Mouse (Mus musculus) left cerebral cortex, postnatal 25 days (tissue): ENCODE data around the gene Gm49396. TPM values are rescaled to one million over a fixed set of nuclear protein-coding genes. Genes with fewer than 3 reads are reported as not detected.
A peak's percentile ranks its signal among the peaks of the same experiment; 100 is the strongest.

Experiments used
- DNase-seq, 2 experiments: peaks; one replicate each; pipeline ENCODE4 v3.0.0; 2022; ENCODE audit warnings: low spot score in 2 of 2, mixed read lengths in 1 of 2
- intact Hi-C: fragments of 180-260 bp; cut with DNase I; formaldehyde crosslinking; loops from one replicate; pipeline ENCODE4 v1.15.1; 2025
- total RNA-seq, 2 experiments: library from RNA; stranded (reverse); gene quantifications; 2 replicates each; pipeline ENCODE4 v1.2.3; 2021

Gene Gm49396
- 1 to 10 TPM; 5.7 TPM for total RNA-seq

- DNase-seq = peak; percentile 95 to 98
- intact Hi-C loops = loop anchor here (1.0 kb wide), 1 partner anchor 25 kb away; the partner anchor contains the start of gene Kmt2b
Observed at GRCm38 (mm10) chr7:30563117-30563905, at the start of gene Gm49396, which contains the start of the genes U2af1l4 and Psenen. Gene Gm49396 (plus strand): TSS chr7:30563344. Gene U2af1l4 (plus strand): TSS chr7:30563301. Gene Psenen (minus strand): TSS chr7:30563627.

- intact Hi-C loops = no loop called here
- no peak for DNase-seq
Observed at GRCm38 (mm10) chr7:30515003-30515760, 48.0 kb upstream of the Gm49396 start.

- DNase-seq = no peak
- intact Hi-C loops = no loop called here
Observed at GRCm38 (mm10) chr7:30518325-30518724, 44.8 kb upstream of the Gm49396 start.

GRCm38 (mm10) chr7:30520396-30520795 lies 42.7 kb upstream of the Gm49396 start:
- no peak for DNase-seq
- intact Hi-C loops = no loop called here

- intact Hi-C loops = no loop called here
- DNase-seq = no peak
Observed at GRCm38 (mm10) chr7:30520856-30521255, 42.3 kb upstream of the Gm49396 start.

GRCm38 (mm10) chr7:30522871-30523270 lies 40.3 kb upstream of the Gm49396 start:
- DNase-seq = no peak
- intact Hi-C loops = no loop called here

GRCm38 (mm10) chr7:30524487-30524886 lies 38.7 kb upstream of the Gm49396 start:
- intact Hi-C loops = no loop called here
- DNase-seq = no peak

GRCm38 (mm10) chr7:30525954-30526353 lies 37.2 kb upstream of the Gm49396 start:
- intact Hi-C loops = no loop called here
- DNase-seq = no peak

- intact Hi-C loops = no loop called here
- DNase-seq = no peak
Observed at GRCm38 (mm10) chr7:30526399-30526798, 36.7 kb upstream of the Gm49396 start.

GRCm38 (mm10) chr7:30526981-30527380 lies 36.2 kb upstream of the Gm49396 start:
- intact Hi-C loops = no loop called here
- DNase-seq = no peak

- peak; percentile 73 to 93 for DNase-seq
- intact Hi-C loops = no loop called here
Observed at GRCm38 (mm10) chr7:30531291-30531815, 31.8 kb upstream of the Gm49396 start.

GRCm38 (mm10) chr7:30532931-30533330 lies 30.2 kb upstream of the Gm49396 start:
- DNase-seq = peak in 1 of 2 experiments; percentile 42
- intact Hi-C loops = no loop called here

- DNase-seq = peak; percentile 54 to 70
- intact Hi-C loops = no loop called here
Observed at GRCm38 (mm10) chr7:30533941-30534632, 29.1 kb upstream of the Gm49396 start.

GRCm38 (mm10) chr7:30534633-30535577 lies 28.2 kb upstream of the Gm49396 start, which contains the start of gene Arhgap33:
Gene Arhgap33 (minus strand): TSS chr7:30535060.
- DNase-seq = peak; percentile 98
- intact Hi-C loops = no loop called here

GRCm38 (mm10) chr7:30540572-30540971 lies 22.6 kb upstream of the Gm49396 start:
- intact Hi-C loops = no loop called here
- no peak for DNase-seq

- intact Hi-C loops = no loop called here
- no peak for DNase-seq
Observed at GRCm38 (mm10) chr7:30544327-30544726, 18.8 kb upstream of the Gm49396 start.

GRCm38 (mm10) chr7:30549880-30550279 lies 13.3 kb upstream of the Gm49396 start:
- DNase-seq = no peak
- intact Hi-C loops = loop anchor here (5.0 kb wide), 1 partner anchor 58 kb away; the partner anchor contains the start of gene Prodh2

GRCm38 (mm10) chr7:30550603-30551002 lies 12.5 kb upstream of the Gm49396 start:
- DNase-seq = no peak
- intact Hi-C loops = loop anchor here (5.0 kb wide), 1 partner anchor 58 kb away; the partner anchor contains the start of gene Prodh2
